Mouse (Mus musculus) midbrain, postnatal 0 days (tissue): ENCODE results near the gene Endou. TPM values are rescaled to one million over a fixed set of nuclear protein-coding genes. Genes with fewer than 3 reads are reported as not detected.

Experiments
- ATAC-seq: fragments of 200-750 bp; cut with Nextera tagmentation; 2 replicates; pipeline ENCODE4 v1.8.0; 2017; ENCODE audit warnings: moderate number of reproducible peaks, mild to moderate bottlenecking, moderate TSS enrichment, moderate library complexity; ENCODE audit not compliant: low FRiP score
- DNase-seq: peaks from one replicate; pipeline ENCODE4 v3.0.0-alpha.2; 2015; ENCODE audit warnings: low spot score
- H3K27ac ChIP-seq: fragments of 300-500 bp; sonication (generic); 2 replicates; pipeline ENCODE4 v1.5.1; 2014; ENCODE audit warnings: low read depth, mild to moderate bottlenecking, low read length, mixed read lengths
- H3K27me3 ChIP-seq: fragments of 300-500 bp; sonication (generic); 2 replicates; pipeline ENCODE4 v1.6.1; 2014; ENCODE audit warnings: low read length, control low read depth, mixed read lengths; ENCODE audit not compliant: insufficient read depth
- H3K36me3 ChIP-seq: fragments of 300-500 bp; sonication (generic); 2 replicates; pipeline ENCODE4 v1.6.1; 2014; ENCODE audit warnings: low read length, control low read depth, mixed read lengths; ENCODE audit not compliant: insufficient read depth
- H3K4me1 ChIP-seq: fragments of 300-500 bp; sonication (generic); 2 replicates; pipeline ENCODE4 v1.6.1; 2014; ENCODE audit warnings: mild to moderate bottlenecking, control low read depth, antibody characterized with exemption, low read length, mixed read lengths; ENCODE audit not compliant: insufficient read depth
- H3K4me2 ChIP-seq: fragments of 300-500 bp; sonication (generic); 2 replicates; pipeline ENCODE4 v1.6.1; 2014; ENCODE audit warnings: low read depth, mild to moderate bottlenecking, low read length, mixed read lengths; ENCODE audit not compliant: poor library complexity, severe bottlenecking
- H3K4me3 ChIP-seq: fragments of 300-500 bp; sonication (generic); 2 replicates; pipeline ENCODE4 v1.5.1; 2014; ENCODE audit warnings: low read depth, mild to moderate bottlenecking, low read length, moderate library complexity
- H3K9ac ChIP-seq: fragments of 300-500 bp; sonication (generic); replicated peaks from 2 replicates; pipeline ENCODE4 v1.6.1; 2014; ENCODE audit warnings: mild to moderate bottlenecking, low read length, moderate library complexity, mixed read lengths; ENCODE audit not compliant: poor library complexity, severe bottlenecking
- H3K9me3 ChIP-seq: fragments of 300-500 bp; sonication (generic); 2 replicates; pipeline ENCODE4 v1.6.1; 2016; ENCODE audit warnings: low read length, control low read depth
- CTCF ChIP-seq: IDR thresholded peaks from 2 replicates; pipeline ENCODE4 v1.5.1; 2016; ENCODE audit warnings: antibody characterized with exemption, mild to moderate bottlenecking
- WGBS: fragments of 180-500 bp; shearing (Covaris S2); extraction: QIAGEN DNeasy Blood & Tissue Kit; methylation state at CpG from one replicate; pipeline ENCODE4 v1.1.7; 2014; 5-methylcytosine and 5-hydroxymethylcytosine counted together
- polyA plus RNA-seq: library from polyadenylated mRNA; unstranded; fragments of >200 nt; fragmentation: Nextera tagmentation; extraction: Ambion mirVana; gene quantifications from 2 replicates; pipeline ENCODE4 v1.2.1, GENCODE M21; 2015
- total RNA-seq: library from RNA; depleted of rRNA; stranded (reverse); fragments of >200 nt; gene quantifications from 2 replicates; pipeline ENCODE4 v1.2.3, GENCODE M21; 2014; rRNA removed

Gene Endou
- total and polyA plus RNA-seq, 2 experiments from 2014 or later: 0.20 to 0.66 TPM

DNA sequence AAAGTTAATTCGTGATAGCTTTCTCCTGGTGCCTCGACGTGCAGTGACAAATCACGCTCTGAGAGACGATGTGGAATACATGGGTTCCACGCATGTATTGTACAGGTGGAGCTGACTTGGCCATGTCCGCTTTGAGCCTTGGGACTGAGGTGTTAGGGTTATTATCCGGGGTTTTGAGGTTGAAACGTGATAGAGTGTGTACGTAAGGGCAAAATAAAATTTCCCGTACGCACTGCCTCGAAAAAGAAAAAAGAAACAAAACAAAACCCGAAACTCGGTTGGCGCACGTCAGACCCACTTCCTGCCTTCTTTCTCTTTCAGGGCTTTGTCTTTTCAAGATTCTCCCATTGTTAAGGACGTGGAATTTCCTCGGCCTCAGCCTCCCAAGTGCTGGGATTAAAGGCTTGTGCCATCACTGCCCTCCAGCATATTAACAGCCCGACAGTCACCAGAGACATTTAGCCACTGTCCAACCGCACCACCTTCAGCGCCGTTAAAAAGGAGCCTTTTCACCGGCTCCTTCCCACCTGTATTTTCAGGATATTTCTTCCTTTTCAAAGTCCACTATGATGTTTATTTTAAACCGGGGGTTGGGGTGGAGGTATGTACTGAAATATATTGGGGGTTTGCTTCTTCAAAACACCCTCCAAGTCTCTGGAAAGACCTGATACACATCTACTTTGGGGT, 65.2 kb downstream of the Endou start:
- DNase-seq: no peak
- H3K27ac ChIP-seq: no peak overlapping the region
- no peaks in the 10 kb centered on the region for H3K36me3 ChIP-seq
- H3K4me1 ChIP-seq: no peaks in the 10 kb centered on the region
- 74% methylated on average over 25 of the region's 25 CpGs for WGBS
- H3K9ac ChIP-seq: no peak overlapping the region
- no peak for TF ChIP-seq CTCF
- H3K9me3 ChIP-seq: no peaks in the 10 kb centered on the region
- H3K4me3 ChIP-seq: no peak overlapping the region
- no peak for ATAC-seq
- no peaks in the 10 kb centered on the region for H3K27me3 ChIP-seq
- H3K4me2 ChIP-seq: no peak overlapping the region

DNA sequence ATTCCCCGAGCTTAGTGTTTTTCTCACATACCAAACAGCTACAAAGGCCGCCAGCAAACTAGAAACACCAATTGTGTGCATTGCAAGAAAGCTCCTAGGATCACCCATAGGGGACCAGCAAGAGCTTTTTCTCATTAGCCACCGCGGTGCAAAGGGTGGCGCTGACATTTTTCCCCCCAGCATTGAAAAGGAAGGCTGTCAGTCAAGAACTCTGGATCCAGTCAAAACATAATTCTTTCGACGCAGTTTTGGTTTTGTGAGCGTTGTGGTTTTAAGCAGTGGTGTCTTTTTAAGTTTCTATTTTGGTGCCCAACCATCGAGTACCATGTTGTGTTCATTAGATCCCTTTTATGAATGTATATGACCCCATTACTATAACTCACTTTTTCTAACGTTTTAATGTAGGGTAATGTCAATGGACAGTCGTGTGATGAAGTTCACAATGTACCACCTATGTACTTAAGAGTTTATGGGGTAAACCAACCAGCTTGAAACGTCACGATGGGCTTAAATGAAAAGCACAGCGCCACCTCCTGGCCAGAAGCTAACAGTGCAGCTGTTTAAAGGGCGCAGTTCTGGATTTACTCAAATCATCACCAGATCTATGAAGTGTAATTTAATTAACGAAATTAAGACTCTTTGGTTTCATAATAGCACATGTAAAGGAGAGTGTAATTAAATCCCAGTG, 66.0 kb downstream of the Endou start:
- H3K4me1 ChIP-seq: no peaks in the 10 kb centered on the region
- H3K9me3 ChIP-seq: no peaks in the 10 kb centered on the region
- H3K4me2 ChIP-seq: no peak overlapping the region
- WGBS: 62% methylated on average over 16 of the region's 16 CpGs
- H3K27ac ChIP-seq: no peak overlapping the region
- no peak overlapping the region for H3K4me3 ChIP-seq
- no peaks in the 10 kb centered on the region for H3K36me3 ChIP-seq
- peak; percentile 84 for TF ChIP-seq CTCF
- ATAC-seq: no peak
- H3K9ac ChIP-seq: no peak overlapping the region
- H3K27me3 ChIP-seq: no peaks in the 10 kb centered on the region
- peak; percentile 54 for DNase-seq

DNA sequence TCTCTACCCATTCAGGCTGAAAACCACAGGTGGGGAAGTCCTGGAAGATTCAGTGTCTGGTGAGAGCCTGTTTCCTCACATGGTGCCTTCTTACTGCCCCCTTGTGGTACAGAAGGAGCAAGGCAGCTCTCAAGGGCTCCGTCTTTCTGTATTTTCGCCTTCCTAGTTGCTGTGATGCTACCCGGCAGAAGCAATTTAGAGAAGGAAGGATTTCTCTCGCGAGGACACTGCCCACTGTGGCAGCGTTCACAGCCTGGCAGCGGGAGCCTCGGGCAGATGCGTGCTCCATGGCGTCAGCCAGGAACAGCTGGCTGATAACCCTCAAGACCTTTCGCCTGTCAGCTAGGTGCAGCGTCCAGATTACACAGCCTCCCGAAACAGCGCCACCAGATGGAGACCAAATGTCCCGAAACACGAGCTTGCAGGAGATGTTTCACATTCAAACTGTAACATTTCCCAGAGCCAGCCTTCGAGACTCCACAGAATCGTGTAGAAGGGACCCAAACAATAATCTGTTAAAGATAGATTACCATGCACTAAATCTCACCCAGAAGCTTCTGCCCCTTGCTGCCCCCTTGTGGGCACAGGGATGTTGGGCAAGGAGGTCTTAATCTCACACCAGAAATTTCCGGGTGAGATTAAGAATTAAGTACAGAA, 67.3 kb downstream of the Endou start:
- peak overlapping the region; percentile 35 for H3K4me3 ChIP-seq
- peak; percentile 93 for DNase-seq
- ATAC-seq: peak; percentile 76
- H3K27me3 ChIP-seq: no peaks in the 10 kb centered on the region
- H3K9ac ChIP-seq: peak overlapping the region; percentile 48; the same call in 1 of the 2 replicates
- no peaks in the 10 kb centered on the region for H3K4me1 ChIP-seq
- H3K27ac ChIP-seq: peak overlapping the region; percentile 84
- peak; percentile 85 for TF ChIP-seq CTCF
- H3K4me2 ChIP-seq: peak overlapping the region; percentile 54
- no peaks in the 10 kb centered on the region for H3K9me3 ChIP-seq
- H3K36me3 ChIP-seq: no peaks in the 10 kb centered on the region
- 5% methylated on average over 19 of the region's 19 CpGs for WGBS

Other genes with a start within 250 kb of the Endou start
- gene Rpap3, start 25.5 kb downstream of the Endou start, total RNA-seq: 21.8 and 35.2 TPM in 2 replicates
- gene Rpap3, start 25.5 kb downstream of the Endou start, polyA plus RNA-seq: 44.4 and 46.2 TPM in 2 replicates
- 34.9 and 39.7 TPM in 2 replicates for gene Rapgef3, start 36.6 kb upstream of the Endou start, total RNA-seq
- 15.8 and 16.5 TPM in 2 replicates for gene Rapgef3, start 36.6 kb upstream of the Endou start, polyA plus RNA-seq
- gene Slc48a1, start 47.2 kb upstream of the Endou start, total RNA-seq: 61.5 and 78.8 TPM in 2 replicates
- gene Slc48a1, start 47.2 kb upstream of the Endou start, polyA plus RNA-seq: 152 and 173 TPM in 2 replicates
- 22.4 and 24.2 TPM in 2 replicates for gene Hdac7, start 113.2 kb upstream of the Endou start, total RNA-seq
- 28.7 and 29.2 TPM in 2 replicates for gene Hdac7, start 113.2 kb upstream of the Endou start, polyA plus RNA-seq
- 0.09 and 0.27 TPM in 2 replicates for gene Vdr, start 179.3 kb upstream of the Endou start, total RNA-seq
- 0.12 and 0.22 TPM in 2 replicates for gene Vdr, start 179.3 kb upstream of the Endou start, polyA plus RNA-seq
- gene Tmem106c, start 232.9 kb upstream of the Endou start, total RNA-seq: 40.3 and 57.7 TPM in 2 replicates
- gene Tmem106c, start 232.9 kb upstream of the Endou start, polyA plus RNA-seq: 43.8 and 49.2 TPM in 2 replicates